In the genomic region with DNA sequence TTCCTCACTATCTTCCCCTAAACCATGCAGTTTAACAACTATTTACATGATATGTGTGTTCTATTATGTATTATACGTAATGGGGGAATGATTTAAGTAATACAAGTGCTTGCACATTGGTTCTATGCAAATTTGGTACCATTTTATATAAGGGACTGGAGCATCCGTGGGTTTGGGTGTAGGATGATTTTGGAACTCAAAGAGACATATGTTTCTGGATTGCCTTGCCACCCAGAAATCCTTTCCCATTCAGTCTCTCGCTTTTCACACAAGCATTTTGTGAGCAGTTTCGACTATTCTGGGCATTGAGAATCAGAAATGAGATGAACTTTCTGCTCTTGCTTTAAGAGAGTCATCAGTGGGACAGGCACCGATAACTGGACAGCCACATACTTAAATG, we compare ENCODE assay signal across 13 mouse cellular contexts.
A peak's percentile ranks its signal among the peaks of the same experiment; 100 is the strongest.
DNase-seq lines count a peak whose midpoint lies in the region.
"Had no signal": no experiment of that assay in that cellular context is flagged by ENCODE, and none has a peak within 500 bp of the region (broad histone marks: within the 10 kb centered on the region; RNA-seq: fewer than 3 reads in every experiment).

No protein-coding gene starts in this region.

- DNase-seq in left cerebral cortex, adult 11 months (ENCODE audit: low spot score): peak; percentile 30
- DNase-seq in left cerebral cortex, postnatal 4 days: no peak
- DNase-seq in right cerebral cortex, postnatal 36 days (ENCODE audit: low spot score in 2 of 2): peak; percentile 12 to 40
- DNase-seq in right cerebral cortex, postnatal 14 days: no peak
- DNase-seq in left cerebral cortex, postnatal 25 days (ENCODE audit: low spot score in 2 of 2): peak; percentile 15 to 91
- no peak for DNase-seq in testis, postnatal 14 days (ENCODE audit: low spot score)
- no peak for DNase-seq in testis, postnatal 10 days (ENCODE audit: low spot score)
- DNase-seq: adrenal gland, postnatal 14 days; cerebellum, adult 18-20 months; cerebellum, adult 9-11 months; cerebellum, postnatal 36 days; forebrain, postnatal 0 days; gastrocnemius, postnatal 14 days had no signal

- intact Hi-C loops in left cerebral cortex, postnatal 4 days (cut with DNase I): no loop called here
- intact Hi-C loops in left cerebral cortex, postnatal 25 days (cut with DNase I): loop anchor here (2.0 to 10.0 kb wide), 2 partner anchors 41 to 445 kb away; no protein-coding TSS in a partner anchor

Comparison
In these comparisons a context has a peak if more than half of its experiments do, and no peak if none do; other contexts are left out.
1. DNase-seq: peak in left cerebral cortex, adult 11 months (single experiment), right cerebral cortex, postnatal 36 days (2 of 2) and left cerebral cortex, postnatal 25 days (2 of 2); none in left cerebral cortex, postnatal 4 days (single experiment), right cerebral cortex, postnatal 14 days (single experiment), testis, postnatal 14 days (single experiment) and testis, postnatal 10 days (single experiment).